Mouse (Mus musculus) fibroblast of lung, adult 2 months (primary cell): Measurements from ENCODE around the gene Trio.

Experiments used
- DNase-seq: peaks from one replicate; pipeline ENCODE4 v3.0.0-alpha.2; 2011; ENCODE audit warnings: low read depth

The Trio gene

GRCm38 (mm10) chr15:28037651-28038050 lies 12.0 kb upstream of the Trio start:
- DNase-seq, result no peak

- DNase-seq, result no peak
Measured at GRCm38 (mm10) chr15:28035601-28036000, 10.0 kb upstream of the Trio start.

- DNase-seq, result no peak
Measured at GRCm38 (mm10) chr15:28034636-28035035, 9.0 kb upstream of the Trio start.

GRCm38 (mm10) chr15:28029371-28029770 lies 3.7 kb upstream of the Trio start:
- DNase-seq, result no peak

GRCm38 (mm10) chr15:28028542-28028941 lies 2.9 kb upstream of the Trio start:
- DNase-seq, result no peak

GRCm38 (mm10) chr15:28026167-28026481 lies 476 bp upstream of the Trio start:
- DNase-seq, result no peak

- DNase-seq, result no peak
Measured at GRCm38 (mm10) chr15:28024965-28025338, 696 bp downstream of the Trio start.

- no peak for DNase-seq
Measured at GRCm38 (mm10) chr15:28024031-28024964, 1.4 kb downstream of the Trio start.

GRCm38 (mm10) chr15:28021591-28022209 lies 3.9 kb downstream of the Trio start:
- DNase-seq, result no peak

GRCm38 (mm10) chr15:28019393-28020070 lies 6.1 kb downstream of the Trio start:
- peak; percentile 56 for DNase-seq

- DNase-seq, result no peak
Measured at GRCm38 (mm10) chr15:28007516-28007915, 18.1 kb downstream of the Trio start.

GRCm38 (mm10) chr15:28004192-28004767 lies 21.4 kb downstream of the Trio start:
- no peak for DNase-seq

GRCm38 (mm10) chr15:28002515-28002914 lies 23.1 kb downstream of the Trio start:
- DNase-seq, result no peak

- no peak for DNase-seq
Measured at GRCm38 (mm10) chr15:28001299-28001698, 24.3 kb downstream of the Trio start.

- DNase-seq, result no peak
Measured at GRCm38 (mm10) chr15:27998621-27999359, 26.9 kb downstream of the Trio start.

GRCm38 (mm10) chr15:27997917-27998316 lies 27.7 kb downstream of the Trio start:
- no peak for DNase-seq

- DNase-seq, result peak; percentile 88
Measured at GRCm38 (mm10) chr15:27997391-27997841, 28.2 kb downstream of the Trio start.

- no peak for DNase-seq
Measured at GRCm38 (mm10) chr15:27996750-27997149, 28.9 kb downstream of the Trio start.

- no peak for DNase-seq
Measured at GRCm38 (mm10) chr15:27995421-27995820, 30.2 kb downstream of the Trio start.

GRCm38 (mm10) chr15:27994870-27995269 lies 30.8 kb downstream of the Trio start:
- DNase-seq, result no peak

- DNase-seq, result no peak
Measured at GRCm38 (mm10) chr15:27993528-27993927, 32.1 kb downstream of the Trio start.

GRCm38 (mm10) chr15:27992596-27992995 lies 33.1 kb downstream of the Trio start:
- DNase-seq, result no peak
